Mouse (Mus musculus) E14TG2a.4 (cell line): ENCODE data around the gene Fscn2.

Experiments
- CTCF ChIP-seq: conservative IDR thresholded peaks from 2 replicates; pipeline ENCODE4 v1.5.1; 2014; ENCODE audit warnings: low read length
- NANOG ChIP-seq: IDR thresholded peaks from 2 replicates; pipeline ENCODE4 v1.6.1; 2014; ENCODE audit warnings: borderline replicate concordance, low read length, mixed read lengths
- POU5F1 ChIP-seq: IDR thresholded peaks from 2 replicates; pipeline ENCODE4 v1.6.1; 2014; ENCODE audit warnings: low read length, borderline replicate concordance

DNA sequence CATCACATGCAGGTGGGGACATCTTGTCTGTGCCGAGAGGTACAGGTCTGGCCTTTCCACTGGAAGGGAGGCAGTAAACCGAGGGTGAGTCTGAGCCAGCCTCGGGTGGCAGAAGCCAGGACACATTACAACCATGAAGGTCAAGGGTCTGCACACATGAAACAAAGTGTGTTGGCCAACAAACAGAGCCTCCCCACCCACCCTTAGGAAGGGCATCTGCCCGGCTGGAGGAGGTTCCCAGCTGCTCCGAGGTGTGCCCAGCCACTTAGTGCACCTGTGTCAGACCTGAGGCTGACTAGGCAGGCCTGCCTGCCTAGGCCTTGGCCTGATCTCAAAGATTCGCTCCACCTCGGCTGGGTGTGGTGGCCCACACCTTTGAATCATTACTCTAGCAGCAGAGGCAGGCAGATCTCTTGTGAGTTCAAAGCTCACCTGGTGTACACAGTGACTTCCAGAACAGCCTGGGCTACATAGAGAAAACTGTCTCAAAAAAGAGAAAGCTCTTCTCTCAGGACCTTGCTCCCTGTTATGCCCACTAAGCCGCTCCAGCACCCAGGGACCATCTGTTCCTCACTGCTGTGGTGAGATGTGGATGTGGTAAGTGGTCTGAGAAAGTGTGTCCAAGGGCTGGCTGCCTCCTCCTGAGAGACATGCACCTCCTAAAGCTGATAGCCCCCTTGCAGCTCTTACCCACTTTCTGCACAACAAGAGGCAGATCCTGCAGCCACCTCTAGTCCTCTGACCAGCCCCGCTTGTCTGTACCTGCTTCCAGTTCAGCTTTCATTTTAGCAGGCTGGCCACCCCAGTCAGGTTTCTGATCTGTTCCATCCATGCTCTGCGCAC, 9.9 kb upstream of the Fscn2 start:
- TF ChIP-seq POU5F1 (no peak), CTCF (no peak), NANOG (no peak)
